Mouse (Mus musculus) spleen, adult 10 weeks (tissue): ENCODE measurements around the gene Clcnkb. TPM values are rescaled to one million over a fixed set of nuclear protein-coding genes. Genes with fewer than 3 reads are reported as not detected.

Experiments
- polyA plus RNA-seq: library from polyadenylated mRNA; stranded (reverse); fragments of 350-450 nt; fragmentation: Illumina TruSeq; extraction: RNeasy Lipid Tissue Mini Kit (QIAGEN cat#74804); gene quantifications from one replicate; pipeline ENCODE4 v1.2.3, GENCODE M21; 2015; ENCODE audit warnings: low replicate concordance; ENCODE audit not compliant: insufficient read depth

The Clcnkb gene
- polyA plus RNA-seq = not detected

GRCm38 (mm10) chr4:141415924-141416323, at the start of gene Clcnkb:
Gene Clcnkb, minus strand, starts transcription at chr4:141416014.

GRCm38 (mm10) chr4:141444451-141445327, 28.9 kb upstream of the Clcnkb start, which contains the start of gene Zbtb17:
Gene Zbtb17, plus strand, starts transcription at chr4:141444654.

GRCm38 (mm10) chr4:141435974-141436373, 20.2 kb upstream of the Clcnkb start, which contains the start of gene Srarp:
Gene Srarp, minus strand, starts transcription at chr4:141436105.

GRCm38 (mm10) chr4:141420192-141420829, 4.5 kb upstream of the Clcnkb start, which contains the start of gene Hspb7:
Gene Hspb7, plus strand, starts transcription at chr4:141420779.

GRCm38 (mm10) chr4:141398545-141398944, 17.3 kb downstream of the Clcnkb start, which contains the start of gene Clcnka:
Gene Clcnka, minus strand, starts transcription at chr4:141398724.

GRCm38 (mm10) chr4:141367997-141368791, 47.6 kb downstream of the Clcnkb start, which contains the start of gene Fam131c:
Gene Fam131c, plus strand, starts transcription at chr4:141368220.

Other genes starting within 250 kb of the Clcnkb start
- gene Rsg1, start 202.1 kb downstream of the Clcnkb start, polyA plus RNA-seq = 0.39 TPM
- gene Arhgef19, start 176.5 kb downstream of the Clcnkb start, polyA plus RNA-seq = not detected
- gene Epha2, start 114.8 kb downstream of the Clcnkb start, polyA plus RNA-seq = 1.8 TPM
- not detected for gene Fam131c, start 47.8 kb downstream of the Clcnkb start, polyA plus RNA-seq
- gene Clcnka, start 17.3 kb downstream of the Clcnkb start, polyA plus RNA-seq = not detected
- gene Hspb7, start 4.8 kb upstream of the Clcnkb start, polyA plus RNA-seq = 0.52 TPM
- not detected for gene Srarp, start 20.1 kb upstream of the Clcnkb start, polyA plus RNA-seq
- 6.5 TPM for gene Zbtb17, start 28.6 kb upstream of the Clcnkb start, polyA plus RNA-seq
- gene Spen, start 122.6 kb upstream of the Clcnkb start, polyA plus RNA-seq = 10.1 TPM
- gene Fblim1, start 190.1 kb upstream of the Clcnkb start, polyA plus RNA-seq = 9.3 TPM
- gene Tmem82, start 202.6 kb upstream of the Clcnkb start, polyA plus RNA-seq = 0.28 TPM
- 0.11 TPM for gene Slc25a34, start 207.8 kb upstream of the Clcnkb start, polyA plus RNA-seq
- 18.0 TPM for gene Plekhm2, start 248.9 kb upstream of the Clcnkb start, polyA plus RNA-seq